Mouse (Mus musculus) liver, embryonic 14.5 days (tissue): ENCODE measurements around the gene Zfp366.

ENCODE experiments used
- CTCF ChIP-seq: IDR thresholded peaks from 2 replicates; pipeline ENCODE4 v1.5.1; 2016; ENCODE audit warnings: antibody characterized with exemption, low read depth, control low read depth
- EP300 ChIP-seq: IDR thresholded peaks from 2 replicates; pipeline ENCODE4 v1.6.1; 2016; ENCODE audit warnings: antibody characterized with exemption, low read depth

GRCm38 (mm10) chr13:99219586-99219985, 35.0 kb downstream of the Zfp366 start:
- no peak for TF ChIP-seq CTCF
- no peak for TF ChIP-seq EP300
